Mouse (Mus musculus): Measurements from ENCODE around the gene Gm21083.
"Not testable (repeated sequence)": the region's sequence is repeated elsewhere in the genome, so short reads cannot be mapped to it uniquely, and the experiment has no call there.

Gm21083 gene

DNA sequence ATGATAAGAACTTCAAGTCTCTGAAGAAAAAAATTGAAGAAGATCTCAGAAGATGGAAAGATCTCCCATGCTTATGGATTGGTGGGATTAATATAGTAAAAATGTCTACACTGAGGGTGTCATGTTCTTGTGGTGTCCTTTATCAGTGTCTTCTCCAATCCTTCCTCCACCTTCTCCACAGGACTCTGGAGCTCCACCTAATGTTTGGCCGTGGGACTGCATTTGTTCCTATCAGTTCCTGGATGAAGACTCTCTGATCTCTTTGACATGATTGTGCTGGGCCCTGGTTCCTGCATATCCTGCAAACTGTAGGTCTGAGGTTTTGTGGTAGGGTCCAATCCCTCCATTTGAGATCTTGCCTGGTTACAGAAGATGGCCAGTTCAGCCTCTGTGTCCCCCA, 51.0 kb downstream of the Gm21083 start:
- DNase-seq (ENCODE audit: low spot score in 2 of 2): not testable (repeated sequence)

DNA sequence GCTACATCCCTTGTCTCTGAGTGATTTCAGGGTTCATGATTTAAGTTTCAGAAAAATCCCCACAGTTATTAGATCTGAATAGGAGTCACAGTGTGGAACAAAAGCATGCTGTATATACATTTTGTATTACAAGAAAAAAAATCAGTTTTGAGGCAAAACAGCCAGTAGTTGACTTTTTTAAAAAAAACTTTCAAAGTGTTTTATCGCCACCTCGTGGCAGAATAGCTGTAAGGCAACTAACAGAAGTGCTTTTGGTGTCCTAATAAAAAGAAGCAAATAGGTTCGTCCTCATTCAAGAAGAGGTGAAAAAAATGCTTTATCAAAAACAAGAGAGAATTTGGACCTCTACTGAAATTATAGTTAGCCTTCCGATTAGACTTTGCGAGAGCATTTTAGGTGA, 52.9 kb downstream of the Gm21083 start:
- peak in 1 of 2 experiments; percentile 14 for DNase-seq (ENCODE audit: low spot score in 2 of 2)

All from frontal cortex, postnatal 14 days (tissue).